Mouse (Mus musculus) lung, embryonic 14.5 days (tissue): Measurements from ENCODE around the gene Dock7. TPM values are rescaled to one million over a fixed set of nuclear protein-coding genes. Genes with fewer than 3 reads are reported as not detected.

Source experiments
- ATAC-seq: fragments of 200-750 bp; cut with Nextera tagmentation; 2 replicates; pipeline ENCODE4 v1.8.0; 2017; ENCODE audit warnings: mild to moderate bottlenecking, moderate TSS enrichment, moderate library complexity; ENCODE audit not compliant: insufficient read depth
- DNase-seq: peaks from one replicate; pipeline ENCODE4 v3.0.0-alpha.2; 2015
- H3K27ac ChIP-seq: fragments of 300-500 bp; sonication (generic); 2 replicates; pipeline ENCODE4 v1.5.1; 2014; ENCODE audit warnings: low read depth, mild to moderate bottlenecking, moderate library complexity
- H3K27me3 ChIP-seq: fragments of 300-500 bp; sonication (generic); 2 replicates; pipeline ENCODE4 v1.6.1; 2014; ENCODE audit warnings: low read length, control low read depth; ENCODE audit not compliant: insufficient read depth
- H3K36me3 ChIP-seq: fragments of 300-500 bp; sonication (generic); 2 replicates; pipeline ENCODE4 v1.6.1; 2014; ENCODE audit warnings: control low read depth; ENCODE audit not compliant: insufficient read depth
- H3K4me1 ChIP-seq: fragments of 300-500 bp; sonication (generic); 2 replicates; pipeline ENCODE4 v1.6.1; 2014; ENCODE audit warnings: antibody characterized with exemption, control low read depth; ENCODE audit not compliant: insufficient read depth
- H3K4me2 ChIP-seq: fragments of 300-500 bp; sonication (generic); 2 replicates; pipeline ENCODE4 v1.6.1; 2014; ENCODE audit warnings: mild to moderate bottlenecking
- H3K4me3 ChIP-seq: fragments of 300-500 bp; sonication (generic); 2 replicates; pipeline ENCODE4 v1.5.1; 2014; ENCODE audit warnings: low read depth, low read length
- H3K9ac ChIP-seq: fragments of 300-500 bp; sonication (generic); 2 replicates; pipeline ENCODE4 v1.6.1; 2014
- H3K9me3 ChIP-seq: fragments of 300-500 bp; sonication (generic); 2 replicates; pipeline ENCODE4 v1.6.1; 2016; ENCODE audit warnings: low read depth, low read length, control low read depth
- CTCF ChIP-seq: IDR thresholded peaks from 2 replicates; pipeline ENCODE4 v1.5.1; 2016; ENCODE audit warnings: antibody characterized with exemption, low read depth
- WGBS: fragments of 180-500 bp; shearing (Covaris S2); extraction: QIAGEN DNeasy Blood & Tissue Kit; methylation state at CpG from one replicate; pipeline ENCODE4 v1.1.7; 2014; 5-methylcytosine and 5-hydroxymethylcytosine counted together
- polyA plus RNA-seq: library from polyadenylated mRNA; unstranded; fragments of >200 nt; fragmentation: Nextera tagmentation; extraction: Ambion mirVana; gene quantifications from 2 replicates; pipeline ENCODE4 v1.2.1, GENCODE M21; 2014

The Dock7 gene
- polyA plus RNA-seq, 1 experiment from 2014 or later = 78.4 TPM

DNA sequence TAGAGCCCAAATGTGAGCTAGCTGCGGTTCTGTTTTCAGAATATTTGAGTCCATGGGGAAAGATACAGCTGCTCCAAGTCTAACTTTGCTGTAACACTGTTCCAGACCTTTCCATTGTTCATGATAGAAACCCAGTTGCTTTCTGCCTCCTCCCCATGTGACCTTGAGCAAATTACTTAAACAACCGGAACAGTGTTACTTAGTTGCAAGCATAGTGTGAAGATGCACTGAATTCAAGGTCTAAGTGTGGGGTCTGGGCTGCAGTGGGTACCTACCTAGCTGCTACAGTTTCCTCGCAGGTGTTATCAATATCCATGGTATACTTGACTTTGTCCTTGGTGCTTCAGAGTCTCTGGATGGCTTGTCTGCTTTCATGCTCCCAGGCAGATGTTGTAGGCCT is 1.3 kb upstream of the Dock7 start:
- no peak for DNase-seq
- H3K27ac ChIP-seq = no peak overlapping the region

GRCm38 (mm10) chr4:99121123-99121755 is 524 bp upstream of the Dock7 start:
- Histone ChIP-seq H3K9ac (peak overlapping the region; percentile 98), H3K4me1 (peaks cover 11% of the 10 kb centered on the region), H3K4me2 (peak overlapping the region; percentile 90), H3K9me3 (no peaks in the 10 kb centered on the region), H3K36me3 (no peaks in the 10 kb centered on the region), H3K27ac (no peak overlapping the region), H3K27me3 (no peaks in the 10 kb centered on the region), H3K4me3 (peak overlapping the region; percentile 97)
- no peak for TF ChIP-seq CTCF
- 2% methylated on average over 17 of the region's 17 CpGs for WGBS
- ATAC-seq = 0 out of 2 replicates have a peak, but pooled peaks have one; percentile 2
- DNase-seq = peak; percentile 42

More for the DNA sequence above, 1.3 kb upstream of the Dock7 start:
- Histone ChIP-seq H3K9me3 (no peaks in the 10 kb centered on the region), H3K9ac (no peak overlapping the region), H3K4me2 (peak overlapping the region; percentile 90; the same call in 1 of the 2 replicates), H3K27me3 (no peaks in the 10 kb centered on the region), H3K36me3 (no peaks in the 10 kb centered on the region), H3K4me3 (no peak overlapping the region), H3K4me1 (peaks cover 11% of the 10 kb centered on the region)
- WGBS = 65% methylated on average over 3 of the region's 3 CpGs
- no peak for TF ChIP-seq CTCF
- ATAC-seq = no peak

DNA sequence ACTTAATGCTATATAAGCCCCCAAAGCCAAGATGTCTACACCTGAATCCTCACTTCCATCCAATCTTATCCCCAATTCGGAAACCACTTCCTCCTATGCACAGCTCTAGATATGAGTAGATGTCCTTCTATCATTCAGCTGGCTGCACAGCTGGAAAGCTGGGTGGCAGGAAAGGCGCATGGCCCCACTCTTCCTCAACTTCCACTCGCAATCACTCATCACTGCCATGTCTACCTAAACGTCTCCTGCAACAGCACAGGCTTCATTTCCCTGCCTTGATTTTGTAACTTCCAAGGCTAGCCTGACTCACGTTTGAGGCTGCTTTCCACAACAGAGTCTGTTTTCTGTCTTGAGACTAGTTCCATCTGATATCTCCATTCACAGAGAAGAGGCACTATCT is 1.7 kb downstream of the Dock7 start:
- no peak for TF ChIP-seq CTCF
- H3K27ac ChIP-seq = no peak overlapping the region
- H3K9ac ChIP-seq = 0 out of 2 replicates have a peak overlapping the region, but pooled peaks have one; percentile 3
- H3K4me1 ChIP-seq = peaks cover 11% of the 10 kb centered on the region
- peak overlapping the region; percentile 97; the same call in 1 of the 2 replicates for H3K4me3 ChIP-seq
- ATAC-seq (no peak), DNase-seq (no peak)
- H3K4me2 ChIP-seq = peak overlapping the region; percentile 90
- no peaks in the 10 kb centered on the region for H3K9me3 ChIP-seq
- no peaks in the 10 kb centered on the region for H3K36me3 ChIP-seq
- no peaks in the 10 kb centered on the region for H3K27me3 ChIP-seq
- WGBS = 25% methylated on average over 5 of the region's 5 CpGs

DNA sequence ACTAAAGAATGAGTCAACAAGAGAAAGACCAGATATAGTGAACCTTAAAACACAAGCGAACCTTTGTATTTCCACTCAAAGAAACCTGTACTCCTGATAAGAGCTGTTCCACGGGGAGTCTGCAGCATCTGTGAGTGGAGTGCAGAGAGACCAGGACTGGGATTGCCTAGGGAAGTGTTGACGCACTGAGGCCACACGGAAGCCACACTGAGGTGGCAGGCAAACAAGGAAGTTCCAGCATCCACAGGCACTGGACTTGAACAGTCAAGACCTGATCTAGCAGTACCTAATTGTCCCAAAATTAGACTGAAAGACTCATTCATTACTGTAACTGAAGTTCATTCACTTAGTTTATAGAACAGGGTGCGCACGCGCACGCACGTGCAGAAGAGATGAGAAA is 4.9 kb downstream of the Dock7 start:
- no peak for TF ChIP-seq CTCF
- H3K36me3 ChIP-seq = no peaks in the 10 kb centered on the region
- no peak overlapping the region for H3K4me3 ChIP-seq
- no peaks in the 10 kb centered on the region for H3K27me3 ChIP-seq
- no peak overlapping the region; the same call in 1 of the 2 replicates for H3K9ac ChIP-seq
- peaks cover 7% of the 10 kb centered on the region; the same call in 1 of the 2 replicates for H3K4me1 ChIP-seq
- DNase-seq (no peak), ATAC-seq (no peak)
- H3K9me3 ChIP-seq = no peaks in the 10 kb centered on the region
- 69% methylated on average over 9 of the region's 9 CpGs for WGBS
- peak overlapping the region; percentile 68 for H3K27ac ChIP-seq
- peak overlapping the region; percentile 23 for H3K4me2 ChIP-seq

- H3K27me3 ChIP-seq = no peaks in the 10 kb centered on the region
- no peak overlapping the region for H3K4me3 ChIP-seq
- WGBS = 61% methylated on average over 3 of the region's 3 CpGs
- H3K36me3 ChIP-seq = no peaks in the 10 kb centered on the region
- H3K27ac ChIP-seq = no peak overlapping the region
- H3K4me2 ChIP-seq = no peak overlapping the region
- no peak for ATAC-seq
- no peak overlapping the region for H3K9ac ChIP-seq
- H3K4me1 ChIP-seq = 0 out of 2 replicates have a peak, but pooled peaks cover 3% of the 10 kb centered on the region
- TF ChIP-seq CTCF = no peak
- DNase-seq = no peak
- H3K9me3 ChIP-seq = no peaks in the 10 kb centered on the region
Observed at GRCm38 (mm10) chr4:99111670-99112069, 9.0 kb downstream of the Dock7 start.

DNA sequence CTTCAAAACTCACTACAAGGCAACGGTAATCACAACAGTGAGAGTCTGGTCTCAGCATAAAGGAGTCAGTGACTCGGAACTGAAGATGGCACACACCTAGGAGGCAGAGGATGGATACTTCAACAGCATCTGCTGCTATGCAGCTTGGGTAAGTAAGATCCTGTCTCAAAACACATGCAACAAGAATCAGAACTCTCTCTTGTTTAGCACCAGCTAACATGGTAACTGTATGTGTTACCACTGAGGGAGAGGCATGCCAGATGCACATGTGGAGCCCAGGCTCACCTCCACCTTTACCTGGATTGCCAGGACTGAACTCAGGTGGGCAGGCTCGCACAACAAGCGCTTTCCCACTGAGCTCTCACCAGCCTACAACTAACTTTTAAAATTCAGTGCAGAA is 11.9 kb downstream of the Dock7 start:
- no peaks in the 10 kb centered on the region for H3K27me3 ChIP-seq
- WGBS = 91% methylated on average over 4 of the region's 4 CpGs
- H3K9ac ChIP-seq = no peak overlapping the region
- H3K4me3 ChIP-seq = no peak overlapping the region
- TF ChIP-seq CTCF = no peak
- no peak overlapping the region for H3K27ac ChIP-seq
- ATAC-seq (no peak), DNase-seq (no peak)
- no peak overlapping the region for H3K4me2 ChIP-seq
- 0 out of 2 replicates have a peak, but pooled peaks cover 3% of the 10 kb centered on the region for H3K4me1 ChIP-seq
- no peaks in the 10 kb centered on the region for H3K36me3 ChIP-seq
- no peaks in the 10 kb centered on the region for H3K9me3 ChIP-seq

GRCm38 (mm10) chr4:99102846-99103245 is 17.9 kb downstream of the Dock7 start:
- DNase-seq = no peak
- Histone ChIP-seq H3K4me2 (no peak overlapping the region), H3K4me1 (no peaks in the 10 kb centered on the region), H3K9me3 (no peaks in the 10 kb centered on the region), H3K4me3 (no peak overlapping the region), H3K9ac (no peak overlapping the region), H3K27me3 (no peaks in the 10 kb centered on the region), H3K36me3 (0 out of 2 replicates have a peak, but pooled peaks cover 4% of the 10 kb centered on the region), H3K27ac (no peak overlapping the region)
- TF ChIP-seq CTCF = no peak
- no peak for ATAC-seq
- 81% methylated on average over 3 of the region's 3 CpGs for WGBS
